Mouse (Mus musculus) heart, postnatal 36 days (tissue): Measurements from ENCODE around the gene Kcnk7. TPM values are rescaled to one million over a fixed set of nuclear protein-coding genes. Genes with fewer than 3 reads are reported as not detected.

ENCODE experiments used
- DNase-seq, 2 experiments: peaks; one replicate each; pipeline ENCODE4 v3.0.0; 2021 to 2022
- intact Hi-C: fragments of 180-260 bp; cut with DNase I; formaldehyde crosslinking; loops from one replicate; pipeline ENCODE4 v1.15.1; 2025
- total RNA-seq, 2 experiments: library from RNA; stranded (reverse); gene quantifications; 2 replicates each; pipeline ENCODE4 v1.2.3; 2021

Gene Kcnk7
- total RNA-seq, 2 experiments from 2014 or later = not detected

DNA sequence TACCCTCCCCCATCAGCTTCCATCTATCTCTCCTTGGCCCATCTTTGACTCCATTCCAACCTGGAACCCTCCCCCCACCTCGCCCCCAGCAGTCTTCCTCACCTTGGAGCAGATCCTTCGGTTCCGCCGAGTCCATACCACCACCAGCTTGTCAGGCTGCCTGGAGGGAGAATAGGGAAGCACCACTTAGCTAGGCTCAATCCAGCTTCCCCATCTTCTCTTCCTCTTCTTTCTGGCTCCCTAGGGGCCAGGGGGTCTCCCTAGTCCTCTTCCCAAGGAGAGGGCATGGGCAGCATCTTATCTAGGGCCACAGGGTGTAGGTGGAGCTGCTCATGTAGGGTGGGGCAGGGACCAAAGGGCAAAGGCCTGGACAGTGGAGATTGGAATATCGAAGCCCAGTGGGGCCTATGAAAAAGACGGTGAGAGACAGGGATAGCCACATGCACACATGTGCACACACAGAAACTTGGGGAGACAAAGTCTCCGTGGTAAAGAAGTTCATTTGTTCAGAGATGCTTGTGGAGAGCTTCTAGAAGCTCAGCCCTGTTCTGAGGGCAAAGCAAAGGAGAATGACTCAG, 18.8 kb downstream of the Kcnk7 start:
- no peak for DNase-seq
- intact Hi-C loops = no loop called here

DNA sequence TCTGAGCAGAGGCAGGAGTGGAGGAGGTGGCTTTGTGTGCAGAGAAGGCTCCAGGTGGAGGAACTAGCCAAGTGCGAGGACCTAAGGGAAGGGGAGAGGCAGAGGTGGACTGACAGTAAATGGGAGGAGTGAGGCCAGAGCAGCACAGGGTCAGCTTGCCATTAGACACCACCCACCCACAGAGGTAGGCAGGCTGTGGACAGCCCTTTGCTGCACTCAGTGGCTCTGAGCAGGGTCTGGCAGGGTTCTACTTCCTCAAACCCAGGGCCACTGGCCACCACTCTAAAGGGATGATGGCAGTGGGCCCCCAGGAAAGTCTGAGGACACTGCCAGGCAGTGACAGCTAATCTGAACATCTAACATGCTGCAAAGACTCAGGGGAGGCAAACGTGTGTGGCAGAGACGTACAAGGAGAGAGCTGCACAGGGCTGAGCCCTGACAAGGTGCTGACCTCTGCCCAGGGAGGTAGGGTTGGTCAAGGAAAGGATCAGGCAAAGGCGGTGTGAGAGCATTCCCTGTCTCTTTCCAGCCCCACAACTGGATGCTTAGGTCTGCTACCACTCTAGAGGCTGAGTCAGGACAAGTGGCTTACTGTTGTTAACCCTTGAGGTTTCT, 19.9 kb downstream of the Kcnk7 start:
- intact Hi-C loops = loop anchor here (1.0 to 2.0 kb wide), 2 partner anchors 10 to 31 kb away; no protein-coding TSS in a partner anchor
- no peak for DNase-seq

DNA sequence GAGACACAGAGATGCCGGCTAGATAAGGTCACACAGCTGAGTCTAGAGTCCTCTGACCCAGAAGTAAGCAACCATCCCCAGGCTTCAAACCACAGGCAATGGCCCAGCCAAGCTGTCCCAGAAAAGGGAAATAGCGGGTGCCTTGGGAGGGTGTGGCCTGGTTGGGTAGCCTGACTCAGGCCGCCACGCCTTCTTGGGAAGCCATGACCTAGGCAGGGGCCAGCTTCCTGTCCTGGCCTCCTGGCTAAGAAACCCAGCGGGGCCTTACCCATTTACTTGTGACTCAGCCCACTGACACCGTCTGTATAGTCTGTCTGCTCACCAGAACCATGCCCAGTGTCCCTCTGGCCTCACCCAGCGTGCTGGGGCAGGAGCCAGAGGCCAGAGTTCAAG, 20.4 kb downstream of the Kcnk7 start:
- intact Hi-C loops = loop anchor here (1.0 to 2.0 kb wide), 2 partner anchors 10 to 32 kb away; no protein-coding TSS in a partner anchor

DNA sequence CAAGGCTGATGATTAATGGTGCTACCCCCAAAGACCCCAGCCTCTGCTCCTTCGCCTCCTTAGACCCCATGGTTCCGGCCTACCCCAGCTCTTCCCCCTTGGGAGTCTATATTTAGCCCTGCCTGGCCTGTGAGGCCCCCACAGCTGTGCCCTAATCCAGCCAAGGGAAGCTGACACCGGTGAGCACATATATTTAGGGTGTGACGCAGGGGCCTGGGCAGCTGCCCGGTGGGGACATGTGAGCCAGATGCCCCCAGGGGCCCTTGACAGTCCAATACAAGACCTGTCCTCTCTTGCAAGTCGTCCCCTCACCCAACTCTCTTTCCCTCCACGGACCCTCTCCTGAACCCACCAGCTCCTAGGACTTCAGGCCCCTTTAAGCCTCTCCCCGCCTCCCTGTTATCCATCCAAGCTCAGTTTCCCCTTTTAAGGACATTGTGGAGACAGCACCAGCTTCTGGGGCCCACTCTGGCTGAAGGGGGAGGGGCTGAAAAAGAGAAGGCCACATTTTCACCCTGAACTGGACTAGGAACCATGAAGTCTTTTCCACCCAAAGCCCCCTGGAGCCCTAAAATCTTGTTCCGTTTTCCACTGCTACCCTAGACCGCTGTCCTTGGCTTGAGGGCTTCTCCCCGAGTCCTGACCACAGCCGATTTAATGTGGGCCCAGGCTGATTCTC, 21.0 kb downstream of the Kcnk7 start:
- intact Hi-C loops = loop anchor here (2.0 to 5.0 kb wide), 2 partner anchors 32 to 88 kb away; partner anchors contain the start of gene Rela

More for the DNA sequence above, 20.4 kb downstream of the Kcnk7 start:
- DNase-seq = peak; percentile 79 to 86

DNA sequence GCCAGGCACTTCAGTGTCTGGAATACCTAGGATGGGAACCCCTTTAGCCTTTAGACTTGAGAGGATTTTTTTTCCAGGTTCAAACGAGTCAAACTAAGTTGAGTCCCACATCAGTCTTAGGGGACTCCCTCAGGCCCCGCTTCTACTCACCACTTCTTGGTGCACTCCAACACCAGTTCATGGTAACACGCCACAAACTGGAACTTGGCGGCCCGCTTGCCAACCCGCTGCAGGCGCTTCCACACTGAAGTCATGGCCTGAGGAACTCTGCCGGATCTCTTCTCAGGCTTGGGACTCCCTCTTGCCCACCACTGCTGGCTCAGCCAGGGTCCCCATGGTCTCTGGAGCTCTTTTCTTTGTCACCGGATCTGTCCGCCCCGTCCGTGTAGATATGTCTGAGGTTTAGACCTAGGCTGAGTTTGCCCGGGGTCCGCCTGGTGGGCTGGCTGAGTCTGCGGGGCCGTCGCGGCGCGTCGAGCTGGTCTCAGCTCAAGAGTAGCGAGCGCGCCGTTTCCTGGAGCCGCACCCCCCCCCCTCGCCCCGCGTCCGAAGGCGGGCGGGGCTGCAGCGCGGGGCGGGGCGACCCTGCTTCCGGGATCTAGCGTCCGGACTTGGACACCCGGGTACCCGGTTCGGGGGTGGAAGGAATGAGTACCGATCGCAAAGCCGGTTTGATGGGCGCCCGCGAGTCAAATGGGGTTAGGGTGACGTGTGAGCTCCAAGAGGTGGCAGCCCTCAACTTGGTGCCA, 21.8 kb downstream of the Kcnk7 start, which contains the start of gene Ehbp1l1:
Gene Ehbp1l1 (minus strand): TSS at position 551 of the 749 bp plus-strand sequence.
- intact Hi-C loops = loop anchor here (2.0 to 5.0 kb wide), 2 partner anchors 33 to 89 kb away; partner anchors contain the start of gene Rela
- peak; percentile 81 to 85 for DNase-seq

More for the DNA sequence above, 21.0 kb downstream of the Kcnk7 start:
- DNase-seq = peak; percentile 74 to 83

DNA sequence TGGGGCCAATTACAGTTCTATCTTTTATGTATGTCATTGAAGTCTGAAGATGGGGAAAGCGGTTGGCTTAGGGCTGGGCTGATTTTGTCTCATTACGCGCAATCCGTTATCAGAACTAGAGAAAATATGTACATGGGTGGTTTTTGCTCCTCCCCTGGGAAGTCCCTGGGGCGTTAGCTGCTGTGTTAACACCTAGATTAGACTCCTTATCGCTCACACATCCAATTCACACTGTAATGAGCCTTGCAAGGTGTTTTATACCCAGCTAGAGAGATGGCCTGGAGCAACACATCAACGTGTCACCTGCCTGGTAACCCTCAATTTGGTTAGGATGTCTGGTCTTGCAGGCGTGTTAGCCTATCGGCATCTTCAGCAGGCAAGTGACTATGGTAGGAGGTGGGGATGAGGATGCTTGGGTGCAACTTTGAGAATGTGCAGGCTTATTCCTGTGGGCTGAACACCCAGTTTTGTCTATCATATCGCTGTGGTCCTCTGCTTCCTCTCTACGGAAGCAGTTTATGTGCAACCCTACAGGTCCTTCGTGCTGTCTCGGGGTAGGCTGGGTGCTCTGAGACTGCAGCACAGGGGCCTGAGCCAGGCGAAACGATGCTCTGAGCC, 22.9 kb downstream of the Kcnk7 start:
- intact Hi-C loops = loop anchor here (1.0 to 5.0 kb wide), 3 partner anchors 16 to 90 kb away; partner anchors contain the start of gene Rela
- DNase-seq = no peak

DNA sequence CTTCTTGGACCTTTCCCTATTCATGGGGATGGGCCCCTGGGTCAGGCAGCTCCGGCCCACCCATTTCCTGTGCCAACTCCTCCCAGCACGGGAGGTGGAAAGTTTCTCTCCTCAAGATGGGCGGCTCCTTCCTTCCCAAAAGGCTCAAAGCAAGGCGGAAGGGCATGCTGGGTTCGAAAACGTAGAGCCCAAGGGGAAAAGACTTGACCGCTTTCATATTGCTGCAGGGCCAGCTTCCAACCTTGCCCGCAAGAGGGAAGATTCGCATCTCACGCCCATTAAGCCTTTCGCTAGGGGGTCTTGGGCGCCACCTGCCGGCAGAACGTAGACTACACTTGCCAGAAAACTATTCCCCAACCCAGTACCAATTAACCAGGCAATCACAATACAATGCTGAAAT, 23.5 kb downstream of the Kcnk7 start:
- peak; percentile 93 to 96 for DNase-seq
- intact Hi-C loops = loop anchor here (1.0 to 5.0 kb wide), 3 partner anchors 16 to 90 kb away; partner anchors contain the start of gene Rela

DNA sequence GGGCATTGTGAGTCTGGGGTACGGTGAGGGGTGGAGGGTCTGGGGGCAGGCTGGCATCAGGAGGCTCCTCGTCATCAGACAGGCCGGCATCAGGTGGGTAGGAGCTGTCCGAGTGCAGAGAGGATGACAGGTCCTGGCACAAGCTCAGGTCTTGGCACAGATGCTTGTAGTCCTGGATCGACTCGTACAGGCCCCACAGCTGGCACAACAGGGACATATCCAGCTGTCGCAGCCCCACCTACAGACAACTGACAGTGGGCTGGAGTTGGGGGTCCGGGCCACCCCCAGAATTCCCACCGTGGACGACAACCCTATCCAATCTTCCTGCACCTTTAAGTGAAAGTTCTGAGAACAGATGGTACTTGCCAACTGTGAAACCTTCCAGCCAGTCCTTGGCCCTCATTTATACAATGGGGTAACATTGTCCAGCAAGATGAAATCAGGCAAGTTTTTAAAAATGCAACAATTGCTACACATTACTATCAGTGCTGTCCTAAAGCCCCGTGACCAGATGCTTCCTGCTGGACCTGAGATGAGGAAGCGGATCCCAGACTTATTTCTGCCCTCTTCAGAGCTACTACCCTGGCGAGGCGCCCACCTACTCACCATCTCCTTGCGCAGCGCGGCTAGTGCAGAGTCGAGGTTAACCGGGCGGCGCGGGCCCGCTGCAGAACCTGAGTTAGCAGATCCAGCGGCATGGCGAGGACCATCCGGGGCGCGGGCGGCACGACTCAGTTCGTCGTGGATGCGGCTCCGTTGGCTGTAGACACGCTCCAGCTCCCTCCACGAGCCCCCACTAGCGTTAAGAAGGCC, 24.7 kb downstream of the Kcnk7 start:
- intact Hi-C loops = loop anchor here (5.0 kb wide), 1 partner anchor 92 kb away; the partner anchor contains the start of gene Rela

DNA sequence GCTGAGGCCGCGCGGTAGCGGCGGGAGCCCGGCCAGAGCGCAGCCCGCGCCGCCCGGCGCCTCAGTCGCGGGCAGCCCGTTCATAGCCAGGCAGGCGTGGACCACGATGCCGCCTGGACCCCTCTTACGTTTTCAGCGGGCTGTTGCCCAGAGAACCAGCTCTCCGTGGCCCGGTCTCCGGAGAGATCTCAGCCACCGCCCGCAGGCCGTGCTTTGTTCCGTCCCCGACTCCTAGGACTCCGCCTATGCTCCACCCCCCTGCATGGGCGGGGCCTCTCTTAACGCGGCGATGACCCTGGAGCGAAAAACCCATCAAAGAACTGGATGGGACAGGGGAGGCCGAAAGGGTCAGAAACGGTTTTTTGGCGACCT, 25.3 kb downstream of the Kcnk7 start, which contains the start of gene Fam89b:
Gene Fam89b (minus strand): TSS at position 210 of the 372 bp plus-strand sequence.
- DNase-seq = peak; percentile 91 to 92
- intact Hi-C loops = loop anchor here (5.0 kb wide), 1 partner anchor 92 kb away; the partner anchor contains the start of gene Rela

More for the DNA sequence above, 24.7 kb downstream of the Kcnk7 start:
- peak; percentile 60 to 64 for DNase-seq

DNA sequence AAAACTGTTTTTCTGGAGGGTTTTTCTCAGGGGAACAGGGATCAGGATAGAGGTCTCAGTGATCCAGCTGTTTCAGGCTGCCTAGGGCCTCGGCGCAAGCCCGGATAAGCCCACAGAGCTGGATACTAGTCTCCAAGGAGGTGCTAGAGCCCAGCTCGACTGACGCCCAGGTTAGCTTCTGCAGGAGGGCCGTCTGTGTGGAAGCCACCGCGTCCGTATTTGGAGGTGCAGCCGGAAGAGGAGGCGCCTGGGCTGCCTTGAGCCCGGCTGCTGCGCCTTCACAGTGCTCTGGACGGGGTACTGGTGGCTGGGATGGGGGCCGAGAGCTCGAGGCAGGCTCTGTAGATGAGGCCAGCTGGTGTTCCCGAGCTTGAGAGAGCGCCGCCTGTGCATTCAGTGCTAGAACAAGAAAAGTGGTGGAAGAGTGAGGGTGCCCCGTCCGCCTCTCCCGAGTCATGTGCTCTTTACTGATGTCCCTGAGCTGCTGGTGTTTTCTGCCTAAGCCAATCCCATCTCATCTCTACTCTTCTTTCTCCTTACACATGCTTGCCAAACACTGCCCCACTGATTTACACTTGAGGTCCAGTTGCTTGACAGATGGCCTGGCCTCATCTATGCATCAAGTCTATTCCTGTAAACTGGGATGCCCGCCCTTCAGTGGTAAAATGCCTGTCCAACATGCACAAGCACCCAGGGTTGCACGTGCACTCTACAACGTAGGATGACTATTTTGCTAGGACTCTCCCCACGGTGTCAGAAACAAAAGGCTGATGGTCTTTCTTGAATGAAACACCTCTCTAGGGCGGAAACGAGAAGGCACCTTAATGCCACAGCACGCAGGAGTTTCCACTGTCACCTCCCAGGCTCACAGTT, 26.4 kb downstream of the Kcnk7 start:
- DNase-seq = peak in 1 of 2 experiments; percentile 24
- intact Hi-C loops = loop anchor here (2.0 kb wide), 1 partner anchor 40 kb away; the partner anchor contains the start of gene Scyl1

DNA sequence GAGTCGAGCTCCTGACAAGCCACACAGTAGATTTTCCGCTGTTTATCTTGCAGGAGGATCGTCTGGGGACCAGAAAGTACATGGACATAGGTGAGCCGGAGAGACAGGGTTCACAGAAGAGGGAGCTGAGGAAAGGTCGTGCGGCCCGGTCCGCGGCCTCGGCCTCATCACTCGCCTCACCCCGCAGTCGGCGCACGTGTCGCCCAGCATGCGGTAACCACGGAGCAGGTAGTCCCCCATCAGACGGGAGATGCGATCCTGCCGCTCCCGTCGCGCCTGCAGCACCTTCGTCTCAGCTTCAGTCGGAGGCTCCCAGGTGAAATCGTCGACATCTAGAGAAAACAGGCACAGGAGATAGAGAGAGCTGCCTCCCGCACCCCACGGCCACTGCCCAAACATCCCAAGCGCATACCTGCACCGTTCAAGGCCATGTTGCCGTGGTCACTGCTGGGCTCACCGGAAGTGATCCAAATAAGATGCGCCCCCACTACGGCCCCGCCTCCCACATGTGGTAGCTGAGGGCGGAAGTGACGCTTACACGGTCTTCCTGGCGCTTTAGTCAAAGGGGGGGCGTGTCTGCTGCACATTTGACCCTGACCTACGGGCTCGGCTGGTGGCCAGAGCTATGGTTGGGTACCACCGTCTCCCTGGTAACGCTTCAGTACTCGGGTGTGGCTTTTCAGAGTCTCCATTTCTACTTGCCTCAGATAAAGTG, 27.3 kb downstream of the Kcnk7 start:
- intact Hi-C loops = loop anchor here (2.0 kb wide), 1 partner anchor 39 kb away; the partner anchor contains the start of gene Scyl1
- DNase-seq = peak; percentile 89 to 90

DNA sequence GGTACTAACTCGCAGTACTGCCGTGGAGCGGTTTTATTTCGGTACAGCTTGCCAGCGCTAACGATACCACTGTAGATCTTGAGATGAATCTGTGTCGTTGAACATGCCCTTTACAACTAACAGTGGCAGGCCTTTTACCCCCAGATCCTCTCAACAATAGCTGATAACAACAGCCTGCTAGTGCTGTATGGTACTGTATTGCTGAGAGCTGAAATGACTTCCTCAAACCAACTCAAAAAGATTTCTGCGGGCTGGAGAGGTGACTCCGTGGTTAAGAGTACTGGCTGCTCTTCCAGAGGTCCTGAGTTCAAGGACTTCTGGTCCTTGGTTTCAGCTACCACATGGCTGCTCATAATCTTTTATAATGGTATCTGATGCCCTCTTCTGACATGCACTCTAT, 30.2 kb downstream of the Kcnk7 start:
- no peak for DNase-seq
- intact Hi-C loops = no loop called here

DNA sequence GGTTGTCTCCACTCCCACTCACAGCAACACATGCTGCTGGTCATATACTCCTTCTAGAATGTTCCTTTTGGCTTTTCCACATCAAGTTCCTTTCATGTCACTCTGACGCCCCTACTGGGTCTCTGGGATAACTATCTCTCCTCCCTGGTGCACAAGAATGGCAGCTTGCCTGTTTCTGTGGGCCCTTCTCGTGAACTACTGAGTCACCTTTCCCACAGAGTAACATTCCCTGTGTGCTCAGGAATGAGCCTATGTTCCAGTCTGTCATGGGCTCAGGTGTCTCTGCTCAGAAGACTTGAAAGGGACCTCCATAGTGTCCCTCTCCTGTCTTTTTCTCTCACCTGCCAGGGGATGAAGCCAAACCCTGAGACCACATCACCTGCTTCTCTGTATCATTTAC, 35.3 kb downstream of the Kcnk7 start:
- no peak for DNase-seq
- intact Hi-C loops = no loop called here

DNA sequence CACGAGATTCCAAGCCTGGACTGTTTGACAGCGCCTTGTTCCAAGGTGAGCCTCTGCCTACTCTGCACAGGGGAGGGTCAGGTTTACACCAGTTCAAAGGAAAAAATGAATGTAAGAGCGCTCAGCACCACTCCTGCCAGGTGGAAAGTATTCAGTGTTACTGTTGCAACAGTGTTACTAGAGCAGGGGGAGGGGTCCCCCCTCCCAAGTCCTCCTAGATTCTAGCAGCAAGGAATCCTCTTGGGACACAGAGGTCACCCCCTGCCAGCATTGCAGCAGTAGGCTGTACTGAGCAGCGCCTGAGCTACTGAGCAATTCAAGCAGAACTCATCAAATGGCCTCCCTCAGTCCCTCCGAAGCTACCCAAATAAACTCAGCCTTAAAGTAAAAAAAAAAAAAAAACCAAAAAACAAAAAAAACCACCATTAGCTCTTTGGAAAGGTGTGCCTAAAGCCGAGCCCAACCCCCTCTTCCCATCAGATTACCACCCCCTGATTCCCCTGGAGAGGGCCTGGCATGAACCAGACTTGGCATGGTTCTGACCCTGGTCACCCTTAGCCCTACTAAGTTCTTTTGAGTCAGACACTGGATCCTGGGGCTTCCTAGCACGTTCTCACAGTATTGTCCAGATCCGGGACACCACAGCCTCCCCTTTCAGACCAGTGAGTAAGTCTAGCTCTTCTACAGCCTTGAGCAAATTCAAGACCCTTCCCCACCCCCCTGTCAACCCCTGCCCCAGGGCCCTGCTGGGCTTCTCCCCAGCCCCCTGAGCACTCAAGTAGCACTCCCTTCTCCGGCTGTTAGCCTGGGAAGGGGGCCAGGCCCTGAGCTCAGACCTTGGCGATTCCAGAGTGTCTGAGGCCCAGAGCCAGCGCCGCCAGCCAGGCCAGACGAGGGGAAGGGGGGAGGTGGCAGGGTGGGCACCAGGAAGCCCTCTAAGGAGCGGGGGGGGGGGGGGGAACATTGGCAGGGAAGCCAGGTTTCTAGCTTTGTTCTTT, 36.5 kb downstream of the Kcnk7 start, which contains the start of gene Ltbp3:
Gene Ltbp3 (plus strand): TSS at position 585 of the 998 bp plus-strand sequence.
- DNase-seq = peak; percentile 78 to 84
- intact Hi-C loops = no loop called here

DNA sequence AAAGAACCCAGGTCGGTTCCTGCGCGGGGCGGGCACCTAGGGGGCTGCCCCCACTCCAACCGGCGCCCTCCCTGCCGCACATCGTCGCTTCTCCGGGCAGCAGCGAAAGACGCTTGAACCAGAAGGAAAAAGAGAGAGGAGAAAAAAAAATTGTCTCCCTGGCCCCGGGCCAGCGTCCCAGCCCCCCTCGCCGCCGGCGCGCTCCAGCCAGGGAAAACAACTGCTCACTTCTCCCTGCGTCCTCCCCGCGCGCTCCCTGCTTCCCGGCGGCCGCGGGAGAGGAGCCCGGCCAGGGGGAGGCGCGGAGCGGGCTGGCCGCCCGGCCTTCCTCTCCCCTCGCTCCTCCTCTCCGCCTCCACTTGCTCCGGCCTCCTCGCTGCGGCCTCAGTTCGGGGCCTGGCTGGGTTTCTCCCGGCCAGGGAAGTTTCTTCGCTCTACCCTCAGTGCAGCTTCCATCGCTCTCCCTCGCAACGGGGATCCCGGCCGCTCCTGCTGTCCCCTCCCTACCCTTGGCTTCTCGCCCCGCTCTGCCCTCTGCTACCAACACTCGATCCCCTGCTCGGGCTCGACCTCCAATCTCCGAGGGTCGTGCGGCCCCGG, 37.6 kb downstream of the Kcnk7 start:
- peak; percentile 81 to 86 for DNase-seq
- intact Hi-C loops = no loop called here
